Mouse (Mus musculus) colon, adult 2 months (tissue): Measurements from ENCODE around the gene Hoga1. TPM values are rescaled to one million over a fixed set of nuclear protein-coding genes. Genes with fewer than 3 reads are reported as not detected.

Experiments used
- polyA plus RNA-seq: library from polyadenylated mRNA; depleted of rRNA; stranded (reverse); fragments of >200 nt; gene quantifications from 2 replicates; pipeline ENCODE4 v1.2.3, GENCODE M21; 2012; rRNA removed

Gene Hoga1
- polyA plus RNA-seq: 6.0 and 7.8 TPM in 2 replicates

GRCm38 (mm10) chr19:42045269-42046102 lies at the start of gene Hoga1:
Gene Hoga1 (plus strand): TSS chr19:42045610.

GRCm38 (mm10) chr19:42035456-42036248 lies 9.8 kb upstream of the Hoga1 start, which contains the start of gene Ankrd2:
Gene Ankrd2 (plus strand): TSS chr19:42036000.

GRCm38 (mm10) chr19:42051948-42052347 lies 6.5 kb downstream of the Hoga1 start, which contains the start of gene 4933411K16Rik:
Gene 4933411K16Rik (plus strand): TSS chr19:42052248.

GRCm38 (mm10) chr19:42086166-42086565 lies 40.8 kb downstream of the Hoga1 start, which contains the start of gene Morn4:
Gene Morn4 (minus strand): TSS chr19:42086357.

GRCm38 (mm10) chr19:42089748-42090595 lies 44.6 kb downstream of the Hoga1 start, which contains the start of gene Pi4k2a:
Gene Pi4k2a (plus strand): TSS chr19:42090470.

Other genes starting within 250 kb of the Hoga1 start
- 1.3 and 1.4 TPM in 2 replicates for gene Arhgap19, start 243.6 kb upstream of the Hoga1 start, polyA plus RNA-seq
- gene Frat1, start 215.6 kb upstream of the Hoga1 start, polyA plus RNA-seq: 20.9 and 21.1 TPM in 2 replicates
- 55.7 and 56.1 TPM in 2 replicates for gene Frat2, start 197.5 kb upstream of the Hoga1 start, polyA plus RNA-seq
- gene Rrp12, start 149.4 kb upstream of the Hoga1 start, polyA plus RNA-seq: 4.1 and 5.0 TPM in 2 replicates
- gene Pgam1, start 133.7 kb upstream of the Hoga1 start, polyA plus RNA-seq: 261 and 284 TPM in 2 replicates
- gene Exosc1, start 112.2 kb upstream of the Hoga1 start, polyA plus RNA-seq: 7.6 and 9.4 TPM in 2 replicates
- gene Zdhhc16, start 112.1 kb upstream of the Hoga1 start, polyA plus RNA-seq: 66.0 and 96.7 TPM in 2 replicates
- 45.4 and 48.2 TPM in 2 replicates for gene Mms19, start 64.5 kb upstream of the Hoga1 start, polyA plus RNA-seq
- gene Ubtd1, start 63.8 kb upstream of the Hoga1 start, polyA plus RNA-seq: 19.7 and 20.1 TPM in 2 replicates
- 0.17 and 0.21 TPM in 2 replicates for gene Ankrd2, start 9.6 kb upstream of the Hoga1 start, polyA plus RNA-seq
- gene 4933411K16Rik, start 6.6 kb downstream of the Hoga1 start, polyA plus RNA-seq: 0.23 and 0.31 TPM in 2 replicates
- gene Morn4, start 40.7 kb downstream of the Hoga1 start, polyA plus RNA-seq: 3.4 and 3.5 TPM in 2 replicates
- 26.1 and 34.8 TPM in 2 replicates for gene Pi4k2a, start 44.9 kb downstream of the Hoga1 start, polyA plus RNA-seq
- gene Avpi1, start 83.4 kb downstream of the Hoga1 start, polyA plus RNA-seq: 17.5 and 18.3 TPM in 2 replicates
- 120 and 135 TPM in 2 replicates for gene Marveld1, start 101.8 kb downstream of the Hoga1 start, polyA plus RNA-seq
- gene Zfyve27, start 118.3 kb downstream of the Hoga1 start, polyA plus RNA-seq: 41.8 and 42.8 TPM in 2 replicates
- 6.6 and 7.4 TPM in 2 replicates for gene Sfrp5, start 156.6 kb downstream of the Hoga1 start, polyA plus RNA-seq
- gene Golga7b, start 202.0 kb downstream of the Hoga1 start, polyA plus RNA-seq: 1.3 and 1.4 TPM in 2 replicates